Mouse (Mus musculus) layer of hippocampus, postnatal 36 days (tissue): ENCODE measurements around the gene Slc22a13. TPM values are rescaled to one million over a fixed set of nuclear protein-coding genes. Genes with fewer than 3 reads are reported as not detected.
"Not testable (repeated sequence)": the region's sequence is repeated elsewhere in the genome, so short reads cannot be mapped to it uniquely, and the experiment has no call there.

ENCODE experiments used
- DNase-seq, 2 experiments: peaks; one replicate each; pipeline ENCODE4 v3.0.0; 2022
- total RNA-seq, 2 experiments: library from RNA; stranded (reverse); gene quantifications; 2 replicates each; pipeline ENCODE4 v1.2.3; 2021

Gene Slc22a13
- total RNA-seq: under 1 TPM; 0.20 to 0.23 TPM

DNA sequence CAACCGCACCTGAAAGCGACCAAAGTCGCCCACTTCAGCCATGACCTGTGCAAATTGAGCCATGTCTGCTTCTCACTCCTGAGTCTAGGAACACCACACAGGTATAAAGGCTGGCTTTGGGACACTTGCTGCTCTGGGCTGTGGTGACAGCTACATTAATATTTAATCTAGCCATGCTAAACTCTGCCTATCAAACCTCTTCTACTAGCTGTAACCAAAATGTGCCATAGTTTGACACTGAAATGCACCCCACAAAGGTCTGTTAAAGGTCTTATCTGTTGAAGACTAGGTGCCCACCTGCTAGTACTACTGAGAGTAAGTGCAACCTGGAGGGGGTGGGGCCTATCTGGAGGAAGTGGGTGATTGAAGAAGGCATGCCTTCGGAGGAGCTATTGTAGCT, at the start of gene Slc22a13:
TSS of gene Slc22a13 (minus strand) at position 101 of the 400 bp plus-strand sequence.
- no peak for DNase-seq

DNA sequence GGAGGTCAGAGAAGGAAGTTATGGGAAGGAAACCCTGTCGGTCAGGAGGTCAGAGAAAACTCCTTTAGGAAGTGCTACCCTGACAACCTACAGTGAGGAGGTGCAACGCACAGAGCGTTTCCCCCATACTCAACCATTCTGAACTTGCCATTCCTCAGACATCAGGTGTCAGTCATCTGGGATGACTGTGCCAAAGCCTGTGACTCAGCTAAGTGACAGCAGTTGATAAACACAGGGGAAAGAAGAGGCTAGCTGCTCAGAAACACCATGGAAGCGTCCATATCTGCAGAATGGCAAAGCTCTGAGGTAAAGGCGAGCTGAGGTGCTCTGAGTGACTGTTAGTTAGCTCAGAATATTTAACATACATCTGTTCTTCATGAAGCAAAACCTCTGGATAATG, 49.2 kb upstream of the Slc22a13 start:
- DNase-seq: no peak

DNA sequence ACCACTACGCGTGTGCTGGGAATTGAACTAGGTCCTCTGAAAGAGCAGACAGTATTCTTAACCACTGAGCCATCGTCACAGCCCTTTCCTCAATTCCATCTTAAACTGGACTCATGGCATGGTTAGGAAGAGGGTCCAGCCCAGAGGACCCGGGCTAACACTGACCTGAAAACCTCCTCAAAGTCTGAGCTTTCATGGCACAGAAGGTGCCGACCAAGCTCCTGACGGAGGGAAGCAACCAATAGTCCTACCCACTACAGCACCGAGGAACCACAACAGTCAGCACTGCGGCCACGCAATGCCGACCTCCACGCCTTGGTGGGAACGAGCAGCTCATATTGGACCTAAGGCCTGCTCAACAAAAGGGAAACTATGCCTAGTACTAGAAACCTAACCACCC, 47.3 kb upstream of the Slc22a13 start:
- DNase-seq: no peak

DNA sequence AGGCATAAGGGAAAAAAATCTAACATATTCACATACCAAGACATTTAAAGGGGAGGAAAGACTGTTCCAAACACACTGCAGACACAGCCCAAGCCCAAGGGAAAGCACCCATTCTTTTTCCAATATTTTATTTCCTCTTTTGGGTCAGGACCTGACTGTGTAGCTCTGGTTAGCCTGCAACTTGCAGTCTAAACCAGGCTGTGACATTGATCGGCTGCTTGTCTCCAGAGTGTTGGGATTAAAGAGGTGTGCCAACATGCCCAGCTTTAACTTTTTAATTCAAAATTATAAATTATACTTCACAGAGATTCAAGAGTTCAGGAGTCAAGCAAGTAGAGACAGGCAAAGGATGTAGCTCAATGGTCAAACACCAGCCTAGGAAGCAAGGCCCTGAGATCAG, 46.2 kb upstream of the Slc22a13 start:
- no peak for DNase-seq

DNA sequence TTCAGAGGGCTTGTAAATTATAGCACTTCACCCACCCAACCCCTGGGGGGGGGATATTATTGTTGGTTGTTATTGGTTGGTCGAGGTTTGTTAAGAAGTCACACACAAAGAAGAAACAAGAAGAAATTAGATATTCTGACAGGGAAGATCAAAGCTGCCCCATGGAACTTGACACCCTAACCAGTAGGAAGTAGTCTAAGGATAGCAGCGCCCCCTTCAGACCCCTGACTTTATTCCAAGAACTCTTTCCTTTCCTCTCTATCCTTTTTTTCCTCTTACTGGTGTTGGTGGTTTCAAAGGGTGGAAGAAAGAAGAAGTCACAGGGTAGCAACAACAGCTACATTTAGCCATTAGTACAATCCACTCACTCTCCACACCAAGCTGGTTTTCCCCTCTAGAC, 45.3 kb upstream of the Slc22a13 start:
- DNase-seq: no peak

DNA sequence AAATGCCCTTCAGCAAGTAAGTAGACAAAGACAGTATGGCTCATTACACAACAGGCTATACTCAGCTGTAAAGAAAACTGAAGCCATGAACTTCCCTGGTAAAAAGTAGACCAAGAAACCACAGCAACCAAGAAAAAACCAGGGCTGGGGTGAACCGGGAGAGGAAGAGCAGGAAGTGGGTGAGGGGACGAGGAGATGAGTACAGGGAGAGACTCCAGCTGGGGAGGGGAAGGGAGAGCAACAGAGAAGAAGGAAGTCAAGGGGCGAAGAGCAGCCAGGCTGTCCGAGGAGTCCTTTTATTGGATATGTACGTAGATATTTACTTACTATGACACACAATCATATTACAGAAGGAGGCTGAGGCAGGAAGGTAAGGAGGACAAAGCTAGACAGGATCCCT, 39.1 kb upstream of the Slc22a13 start:
- DNase-seq: no peak

DNA sequence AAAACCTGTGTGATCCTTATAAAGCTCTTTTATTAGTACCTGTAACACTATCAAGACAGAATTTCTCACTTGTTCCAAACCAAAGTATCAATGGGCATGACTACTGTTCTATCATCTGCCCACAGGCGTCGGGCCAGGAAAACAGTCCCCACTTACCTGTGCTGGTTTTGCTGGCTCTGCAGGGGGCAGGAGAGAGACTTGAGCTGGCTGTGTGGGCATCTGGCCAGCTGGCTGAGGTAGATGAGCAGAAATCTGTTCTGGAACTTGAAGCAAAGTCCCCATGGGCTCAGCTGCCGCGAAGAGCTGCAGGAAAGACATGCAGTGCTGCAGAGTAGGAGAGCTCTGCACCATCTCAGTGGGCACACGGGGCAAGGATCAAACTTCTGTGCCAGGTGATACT, 37.9 kb upstream of the Slc22a13 start:
- DNase-seq: no peak

DNA sequence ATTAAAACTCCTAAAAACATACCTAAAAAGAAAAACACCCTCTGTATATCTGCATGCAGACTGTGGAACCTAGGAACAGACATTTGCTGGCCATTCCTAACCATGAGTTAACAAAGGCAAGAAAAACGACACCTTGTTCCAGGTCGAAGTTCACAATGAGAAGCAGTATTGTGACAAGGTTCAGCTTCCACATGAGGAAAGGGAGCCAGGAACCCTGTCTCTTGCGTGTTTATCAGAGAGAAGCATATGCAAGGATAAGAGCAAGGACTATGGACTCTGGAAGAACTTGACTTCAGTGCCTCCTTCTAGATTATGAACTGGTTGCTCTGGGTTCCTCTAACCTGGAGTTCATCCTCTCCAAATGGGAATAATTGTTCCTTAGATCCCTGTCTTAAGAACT, 35.1 kb upstream of the Slc22a13 start:
- no peak for DNase-seq

DNA sequence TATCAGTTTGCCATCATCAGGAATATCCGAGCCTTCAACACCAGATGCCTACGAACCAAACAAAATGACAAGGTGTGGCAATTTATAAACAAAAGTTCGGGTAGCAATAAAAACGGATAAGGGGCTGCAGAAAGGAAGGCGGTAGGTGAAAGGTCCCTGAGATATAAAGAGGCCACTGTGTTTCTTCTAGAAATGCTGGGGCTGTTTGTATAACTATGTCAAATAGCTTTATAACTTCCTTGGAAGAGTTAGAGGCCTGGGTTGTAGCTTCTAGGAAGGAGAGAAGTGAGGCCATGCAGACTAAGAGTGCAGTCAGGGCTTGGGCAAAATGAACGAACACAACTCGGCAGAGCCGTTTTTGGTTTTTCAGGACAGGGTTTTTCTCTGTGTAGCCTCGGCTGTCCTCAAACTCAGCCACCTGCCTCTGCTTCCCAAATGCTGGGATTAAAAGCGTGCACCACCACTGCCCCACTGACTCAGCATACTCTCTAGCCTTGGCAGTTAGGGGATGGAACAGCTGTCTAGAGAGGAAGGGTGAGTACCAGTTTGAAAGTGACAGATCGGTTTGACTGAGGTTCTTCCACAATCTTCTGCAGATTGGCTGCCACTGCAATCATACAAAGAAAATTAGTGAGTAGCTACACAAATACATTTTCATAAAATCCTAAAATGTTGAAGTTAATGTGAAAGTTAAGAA, 32.4 kb upstream of the Slc22a13 start:
- DNase-seq: no peak

DNA sequence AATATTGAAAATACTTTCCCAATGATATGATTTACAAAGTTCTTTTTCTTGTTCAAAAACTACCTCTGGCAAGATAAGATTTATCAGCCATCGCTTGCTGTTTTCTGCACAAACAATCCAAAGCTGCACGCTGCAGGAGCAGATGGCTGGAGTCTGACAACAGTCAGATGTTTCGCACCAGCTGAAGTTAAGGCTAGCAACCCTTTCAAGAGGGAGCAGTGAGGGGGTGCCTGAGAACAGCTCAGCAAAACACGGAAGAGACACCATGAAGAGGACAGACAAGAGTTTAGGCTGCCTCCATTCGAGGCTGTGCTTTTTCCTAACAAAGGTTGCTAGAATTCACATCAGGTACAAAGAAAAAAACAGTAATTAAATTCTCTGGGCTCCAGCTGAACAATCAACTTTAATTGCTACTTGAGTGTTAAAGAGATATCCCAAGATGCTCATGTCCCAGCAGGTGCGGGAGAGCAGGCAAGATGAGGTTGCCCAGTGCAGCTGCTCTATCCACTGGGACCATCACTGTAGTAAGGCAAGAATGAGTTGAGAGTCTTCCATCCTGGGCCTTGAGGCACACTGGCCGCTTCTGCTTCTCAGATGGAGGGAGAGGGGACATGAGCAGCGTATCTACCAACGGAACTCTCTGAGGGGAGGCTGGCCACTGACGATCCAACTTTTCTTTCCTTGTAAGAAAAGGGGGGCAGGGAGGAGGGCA, 31.5 kb upstream of the Slc22a13 start:
- peak; percentile 10 to 37 for DNase-seq

DNA sequence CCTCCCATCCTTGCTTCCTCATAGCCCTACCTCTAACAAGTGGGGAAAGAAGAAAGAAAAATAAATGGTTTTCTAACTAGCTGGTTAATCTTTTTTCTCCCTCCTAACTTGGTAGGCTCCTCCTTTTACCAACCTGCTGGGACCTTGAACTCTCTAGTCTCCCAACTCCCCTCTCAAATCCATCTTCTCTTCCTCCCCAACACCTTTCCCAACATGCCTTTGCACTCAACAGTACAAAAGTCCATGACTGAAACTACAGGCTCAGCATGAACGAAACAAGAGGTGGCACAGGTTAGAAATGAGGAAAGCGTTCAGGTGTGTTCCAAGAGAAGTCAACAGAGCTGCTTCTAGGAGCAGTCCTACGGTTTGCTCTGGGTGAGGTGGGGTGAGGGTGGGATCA, 30.4 kb upstream of the Slc22a13 start:
- no peak for DNase-seq

DNA sequence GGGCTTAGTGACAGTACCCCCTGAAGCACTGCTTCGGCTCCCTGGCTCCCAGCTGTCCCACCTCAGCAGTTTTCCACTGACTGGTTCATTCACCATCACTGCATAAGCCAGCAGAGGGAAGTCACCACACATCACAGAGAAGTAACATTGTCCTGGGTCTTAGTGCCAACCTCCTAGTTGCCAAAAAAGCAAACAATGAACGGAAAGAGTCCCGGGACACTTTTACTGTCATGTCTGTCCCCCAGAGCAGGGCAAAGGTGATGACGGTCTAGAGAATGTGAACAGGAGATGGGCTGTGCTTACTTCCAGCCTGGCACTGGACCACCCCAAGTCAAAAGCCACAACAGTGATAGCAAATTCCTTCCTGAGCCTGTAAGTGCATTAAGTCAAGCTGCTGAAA, 29.9 kb upstream of the Slc22a13 start:
- no peak for DNase-seq

DNA sequence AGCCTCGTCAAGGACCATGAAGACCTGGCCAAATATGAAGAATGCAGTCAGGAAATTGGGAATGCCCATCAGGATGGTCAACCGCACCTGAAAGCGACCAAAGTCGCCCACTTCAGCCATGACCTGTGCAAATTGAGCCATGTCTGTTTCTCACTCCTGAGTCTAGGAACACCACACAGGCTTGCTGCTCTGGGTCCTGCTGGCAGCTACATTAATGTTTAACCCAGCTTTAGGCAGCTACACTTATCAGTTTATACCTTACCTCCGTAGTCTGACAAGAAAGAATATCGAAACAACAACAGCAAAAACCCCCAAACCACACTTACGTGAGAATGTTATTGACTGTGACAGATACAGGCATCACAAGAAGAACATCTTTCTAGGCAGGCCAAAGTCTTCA, 22.7 kb upstream of the Slc22a13 start:
- no peak for DNase-seq

DNA sequence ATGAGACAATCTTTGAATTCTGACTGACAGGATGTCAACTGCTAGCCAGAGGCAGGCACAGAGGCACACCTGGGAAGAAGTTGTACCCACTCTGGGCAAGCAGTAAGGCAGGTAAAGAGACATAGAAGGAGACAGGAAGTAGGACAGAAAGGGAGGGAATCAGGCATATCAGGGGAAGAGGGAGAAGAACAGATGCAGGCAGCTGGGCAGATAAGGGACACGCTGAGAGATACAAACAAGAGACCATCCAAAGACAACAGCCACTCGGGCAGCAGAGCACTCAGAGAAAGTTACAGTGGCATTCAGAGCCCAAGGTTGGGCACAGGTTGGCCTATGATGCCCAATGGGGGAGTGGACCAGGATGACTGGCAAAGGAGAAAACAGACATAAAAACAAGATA, 21.9 kb upstream of the Slc22a13 start:
- DNase-seq: no peak

DNA sequence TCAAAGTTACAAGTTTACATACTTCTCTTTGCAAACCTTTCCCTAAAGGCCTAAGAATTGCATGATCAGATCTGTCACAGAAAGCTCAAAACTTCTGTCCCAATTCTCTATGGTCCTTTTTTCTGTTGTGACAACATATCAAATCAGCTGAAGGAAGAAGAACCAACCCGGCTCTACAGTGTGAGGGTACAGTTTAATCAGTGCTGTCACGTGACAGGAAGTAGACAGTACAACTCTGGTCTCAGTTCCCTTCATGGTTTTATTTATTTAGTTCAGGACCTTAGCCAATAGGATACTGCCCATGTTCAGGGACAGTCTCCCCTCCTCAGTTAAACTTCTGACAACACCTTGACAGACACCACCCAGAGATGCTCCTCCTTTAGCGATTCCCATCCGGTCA, 11.4 kb upstream of the Slc22a13 start:
- DNase-seq: no peak

DNA sequence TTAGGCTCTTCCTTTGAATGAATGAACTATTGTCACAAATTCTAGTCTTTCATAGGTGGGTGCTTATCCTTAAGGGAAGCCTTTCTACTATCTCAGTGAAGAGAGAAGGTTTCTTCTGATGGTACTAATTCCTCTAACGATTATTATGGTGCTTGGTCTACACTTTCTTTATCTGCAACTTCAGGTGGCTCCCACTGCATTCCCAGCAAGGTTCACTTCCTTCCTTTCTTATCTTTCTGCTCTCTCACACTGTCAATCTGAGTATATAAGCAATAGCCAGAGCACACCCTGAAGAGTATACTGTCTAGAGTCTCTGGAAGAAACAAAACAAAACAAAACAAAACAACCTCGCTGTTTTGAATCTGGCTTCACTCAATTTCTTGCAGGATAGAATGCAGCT, 10.8 kb upstream of the Slc22a13 start:
- DNase-seq: no peak

DNA sequence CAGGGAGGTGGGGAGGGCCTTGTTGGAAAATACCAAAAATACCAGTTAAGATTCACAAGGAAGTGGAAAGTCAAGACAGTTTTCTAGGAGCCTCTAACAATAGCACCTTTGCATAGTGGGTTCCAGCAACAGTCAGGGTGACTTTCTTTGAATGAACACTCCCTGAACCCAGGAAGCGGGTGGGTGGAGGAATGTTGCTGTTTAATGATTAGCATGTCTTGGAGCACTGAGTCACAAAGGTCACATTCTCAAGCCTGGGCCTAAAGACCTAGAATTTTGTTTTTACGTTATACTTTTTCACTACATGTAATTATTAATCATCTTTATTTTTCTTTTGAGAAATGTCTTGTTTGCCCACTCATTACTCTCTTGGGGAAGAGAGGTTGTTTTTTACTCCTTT, 6.4 kb upstream of the Slc22a13 start:
- not testable (repeated sequence) for DNase-seq

DNA sequence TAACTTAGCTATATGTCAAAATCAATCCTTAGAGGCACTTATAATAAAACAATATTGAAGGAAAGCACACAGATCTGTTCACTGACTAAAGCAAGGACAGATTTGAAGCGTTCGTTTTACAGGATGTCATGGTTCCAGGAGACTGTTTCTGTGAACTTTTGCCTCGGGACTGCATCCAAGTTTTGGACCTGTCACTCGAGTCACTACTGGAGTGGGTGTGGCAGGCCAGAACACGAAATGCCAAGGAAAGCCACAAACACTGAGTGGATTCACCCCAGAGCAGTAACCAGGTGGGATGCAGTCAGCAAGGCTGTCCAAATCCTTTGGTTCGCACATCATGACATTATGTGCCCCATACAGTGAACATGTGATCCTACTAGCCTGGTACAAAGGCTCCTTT, 5.7 kb upstream of the Slc22a13 start:
- DNase-seq: no peak

DNA sequence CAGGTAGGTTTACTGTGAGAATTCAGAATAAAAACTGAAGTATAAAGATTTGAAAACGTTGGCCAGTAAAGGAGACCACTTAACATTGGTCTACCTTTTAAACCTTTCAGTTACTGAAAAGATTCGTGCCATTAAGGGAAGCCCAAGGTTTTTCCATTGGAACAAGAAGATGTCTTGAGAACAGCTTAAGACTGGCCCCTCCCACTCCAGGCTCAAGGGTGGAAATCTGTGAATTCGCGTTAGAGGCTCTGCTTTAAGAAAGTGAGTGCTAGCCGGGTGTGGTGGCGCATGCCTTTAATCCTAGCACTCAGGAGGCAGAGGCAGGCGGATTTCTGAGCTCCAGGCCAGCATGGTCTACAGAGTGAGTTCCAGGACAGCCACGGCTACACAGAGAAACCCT, 4.1 kb upstream of the Slc22a13 start:
- DNase-seq: no peak

DNA sequence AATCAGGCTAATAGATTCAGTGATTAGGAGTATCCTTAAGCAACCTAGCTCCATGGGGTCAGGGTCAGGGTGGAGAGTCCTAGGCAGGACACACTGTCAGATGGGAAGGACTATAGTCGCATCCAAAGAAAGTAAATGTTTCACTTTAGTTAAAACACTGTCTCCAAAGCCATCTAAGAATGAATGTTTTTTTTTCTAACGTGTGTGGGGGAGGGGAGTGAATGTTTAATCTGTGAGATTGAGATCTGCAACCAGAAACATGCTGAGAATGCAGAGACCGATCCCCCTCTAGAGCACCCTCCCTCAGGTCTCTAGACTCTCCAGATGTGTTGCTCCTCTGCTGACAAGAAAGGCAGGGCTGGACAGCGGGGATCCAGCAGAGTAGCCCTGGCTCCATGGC, 1.8 kb downstream of the Slc22a13 start:
- DNase-seq: no peak

DNA sequence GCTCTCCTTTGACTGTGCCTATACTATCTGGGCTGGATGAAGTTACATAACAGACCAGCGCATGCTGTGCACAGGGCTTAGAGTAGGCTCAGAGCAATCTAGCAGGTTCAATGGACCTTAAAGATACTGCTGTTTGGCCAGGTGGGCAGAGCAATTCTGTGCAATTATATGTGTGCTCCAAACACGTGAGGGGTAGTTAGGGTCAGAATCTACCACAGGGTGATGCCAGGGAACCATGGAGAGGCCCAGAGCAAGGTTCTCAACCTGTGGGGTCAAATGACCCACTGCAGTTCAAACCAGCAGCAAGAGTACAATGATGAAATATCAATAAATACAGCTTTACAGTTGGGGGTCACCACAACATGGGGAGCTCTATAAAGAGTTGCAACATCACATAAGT, 2.2 kb downstream of the Slc22a13 start:
- no peak for DNase-seq

DNA sequence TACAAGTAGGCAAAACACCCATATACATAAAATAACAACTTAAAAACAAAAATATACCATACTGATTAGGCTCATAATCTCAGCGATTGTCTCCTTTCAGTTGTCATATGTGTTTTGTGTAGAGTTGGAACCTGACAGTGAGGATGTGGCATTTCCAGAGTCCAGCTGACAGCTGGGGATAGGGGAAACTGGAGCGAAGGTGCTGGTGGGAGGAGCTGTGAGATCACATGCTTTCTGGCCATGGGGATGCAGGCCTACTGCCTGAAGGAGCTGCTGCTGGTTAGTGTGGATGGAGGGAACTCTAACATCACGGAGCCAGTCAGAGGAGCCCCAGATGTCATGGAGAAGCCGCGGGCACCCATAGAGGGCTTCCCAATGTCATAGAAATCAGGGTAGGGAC, 3.1 kb downstream of the Slc22a13 start:
- DNase-seq: no peak

DNA sequence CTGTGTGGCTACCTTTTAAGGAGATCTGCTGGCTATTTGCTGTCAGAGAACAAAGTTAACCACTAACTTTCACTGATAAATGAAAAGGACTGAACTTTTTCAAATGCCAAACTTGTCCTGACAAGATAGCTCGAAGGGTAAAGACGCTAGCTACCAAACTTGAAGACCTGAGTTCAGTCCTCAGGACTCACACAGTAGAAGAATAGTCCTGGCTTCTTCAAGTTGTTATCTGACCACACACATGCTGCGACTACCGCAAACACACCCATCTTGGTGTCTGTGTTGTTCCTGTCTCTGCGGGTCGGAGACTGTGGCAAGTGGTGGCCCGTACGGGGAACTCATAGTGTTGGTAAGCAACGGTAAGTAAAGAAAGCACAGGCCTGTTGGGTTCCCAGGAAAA, 5.3 kb downstream of the Slc22a13 start:
- no peak for DNase-seq

DNA sequence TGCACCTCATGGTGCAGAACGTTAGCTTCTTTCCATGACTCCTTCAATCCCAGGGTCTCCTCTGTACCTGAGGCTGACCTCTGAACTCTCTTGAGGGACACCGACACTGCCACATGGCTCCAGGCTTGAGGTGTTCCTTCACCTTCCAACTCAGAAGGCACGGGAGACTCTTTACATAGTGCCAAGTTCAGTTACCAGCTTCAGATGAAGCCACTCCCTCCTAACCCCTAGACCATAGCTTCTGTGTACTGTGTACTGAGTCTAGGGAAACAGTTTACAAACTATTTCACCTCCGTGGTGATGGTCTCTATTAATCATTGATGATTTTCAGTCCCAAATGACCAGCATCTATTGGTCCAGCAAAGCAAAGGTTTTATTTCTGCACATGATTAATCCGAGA, 7.2 kb downstream of the Slc22a13 start:
- no peak for DNase-seq
